Mouse (Mus musculus): ENCODE measurements at regions not wholly inside any gene's neighbourhood (a gene's known extent, or its start where the extent isn't known, plus 50 kb on each side); places are given as distances from the start of the nearest gene placed in this dataset.
"Not testable (repeated sequence)": the region's sequence is repeated elsewhere in the genome, so short reads cannot be mapped to it uniquely, and the experiment has no call there.

DNA sequence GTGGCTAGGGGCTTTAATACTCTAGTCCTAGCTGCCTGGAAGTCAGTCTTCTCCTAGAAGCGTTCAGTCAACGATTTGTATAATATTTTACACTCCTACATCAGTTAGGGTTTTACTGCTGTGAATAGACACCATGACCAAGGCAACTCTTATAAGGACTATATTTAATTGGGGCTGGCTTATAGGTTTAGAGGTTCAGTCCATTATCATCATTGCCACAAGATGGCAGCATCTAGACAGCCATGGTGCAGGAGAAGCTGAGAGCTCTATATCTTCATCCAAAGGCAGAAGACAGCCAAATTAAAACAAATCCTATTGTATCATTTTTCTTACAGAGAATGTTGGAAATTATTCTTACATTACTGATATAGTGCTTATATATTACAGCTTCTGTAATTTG is 167.0 kb upstream of the Ndn start:
- H3K36me3 ChIP-seq, result no peaks in the 10 kb centered on the region
- 41% methylated on average over 2 of the region's 2 CpGs for WGBS

GRCm38 (mm10) chr7:62208529-62208928 is 137.8 kb upstream of the Ndn start:
- Histone ChIP-seq H3K9ac (no peak overlapping the region), H3K27ac (no peak overlapping the region), H3K9me3 (replicated peaks) (no peaks in the 10 kb centered on the region), H3K27me3 (no peaks in the 10 kb centered on the region), H3K4me2 (peak overlapping the region; percentile 29; the same call in 1 of the 2 replicates), H3K36me3 (no peaks in the 10 kb centered on the region), H3K4me3 (no peak overlapping the region), H3K4me1 (replicated peaks) (no peaks in the 10 kb centered on the region)
- no peak for ATAC-seq (replicated peaks; ENCODE audit: insufficient number of reproducible peaks, insufficient read depth, low FRiP score, low read depth)

More for the DNA sequence above, 167.0 kb upstream of the Ndn start:
- no peak for ATAC-seq (replicated peaks; ENCODE audit: insufficient number of reproducible peaks, insufficient read depth, low FRiP score, low read depth)
- Histone ChIP-seq H3K4me3 (no peak overlapping the region), H3K9ac (no peak overlapping the region), H3K4me1 (replicated peaks) (no peaks in the 10 kb centered on the region), H3K9me3 (replicated peaks) (no peaks in the 10 kb centered on the region), H3K27ac (no peak overlapping the region), H3K4me2 (no peak overlapping the region), H3K27me3 (no peaks in the 10 kb centered on the region)

DNA sequence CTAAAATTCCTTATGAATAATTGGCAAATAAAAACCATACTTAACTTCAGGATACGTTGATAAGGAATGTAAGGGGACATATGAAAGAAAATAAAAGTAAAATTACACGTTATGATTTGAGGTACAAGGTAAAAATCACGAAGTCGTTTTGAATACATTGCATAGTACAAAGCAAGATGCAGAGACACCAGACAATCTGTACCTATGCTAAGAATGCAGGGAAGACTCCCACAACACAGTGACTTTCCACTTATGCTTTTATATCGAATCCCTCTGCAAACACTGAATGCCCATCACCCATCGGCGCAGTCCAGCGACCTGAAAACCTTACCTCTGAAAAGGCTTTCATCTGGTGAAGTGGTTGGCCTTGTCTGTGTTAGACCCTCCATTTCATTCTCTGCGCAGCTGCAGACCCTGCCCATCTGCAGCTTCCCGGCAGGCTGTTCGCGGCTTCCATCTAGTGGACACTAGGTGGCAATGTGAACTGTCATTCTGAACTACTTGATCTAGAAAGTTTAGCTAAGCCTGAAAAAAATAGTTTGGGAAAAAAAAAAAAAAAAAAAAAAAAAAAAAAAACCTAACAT is 137.2 kb upstream of the Ndn start:
- whole genome bisulfite sequencing, result 24% methylated on average over 12 of the region's 12 CpGs
- Histone ChIP-seq H3K27me3 (no peaks in the 10 kb centered on the region), H3K9ac (peak overlapping the region; percentile 44; the same call in 1 of the 2 replicates), H3K36me3 (no peaks in the 10 kb centered on the region), H3K27ac (no peak overlapping the region), H3K9me3 (replicated peaks) (no peaks in the 10 kb centered on the region), H3K4me1 (replicated peaks) (no peaks in the 10 kb centered on the region), H3K4me3 (peak overlapping the region; percentile 49), H3K4me2 (peak overlapping the region; percentile 53)
- ATAC-seq (replicated peaks; ENCODE audit: insufficient number of reproducible peaks, insufficient read depth, low FRiP score, low read depth), result peak; percentile 53; the same call in 1 of the 2 replicates

GRCm38 (mm10) chr7:62225184-62225583 is 121.2 kb upstream of the Ndn start:
- H3K36me3 ChIP-seq, result no peaks in the 10 kb centered on the region
- 26% methylated on average over 4 of the region's 4 CpGs for WGBS

GRCm38 (mm10) chr7:62227727-62228126 is 118.6 kb upstream of the Ndn start:
- 5% methylated on average over 1 of the region's 1 CpGs for WGBS
- Histone ChIP-seq H3K4me3 (no peak overlapping the region), H3K9me3 (replicated peaks) (no peaks in the 10 kb centered on the region), H3K27ac (no peak overlapping the region), H3K4me2 (no peak overlapping the region), H3K36me3 (no peaks in the 10 kb centered on the region), H3K9ac (no peak overlapping the region), H3K27me3 (0 out of 2 replicates have a peak, but pooled peaks cover 3% of the 10 kb centered on the region), H3K4me1 (replicated peaks) (no peaks in the 10 kb centered on the region)
- ATAC-seq (replicated peaks; ENCODE audit: insufficient number of reproducible peaks, insufficient read depth, low FRiP score, low read depth), result no peak

More at GRCm38 (mm10) chr7:62225184-62225583, 121.2 kb upstream of the Ndn start:
- Histone ChIP-seq H3K27ac (no peak overlapping the region), H3K9ac (no peak overlapping the region), H3K4me3 (no peak overlapping the region), H3K4me1 (replicated peaks) (no peaks in the 10 kb centered on the region), H3K27me3 (0 out of 2 replicates have a peak, but pooled peaks cover 3% of the 10 kb centered on the region), H3K4me2 (no peak overlapping the region), H3K9me3 (replicated peaks) (no peaks in the 10 kb centered on the region)
- ATAC-seq (replicated peaks; ENCODE audit: insufficient number of reproducible peaks, insufficient read depth, low FRiP score, low read depth), result no peak

GRCm38 (mm10) chr7:62230713-62231112 is 115.7 kb upstream of the Ndn start:
- Histone ChIP-seq H3K4me1 (replicated peaks) (no peaks in the 10 kb centered on the region), H3K9me3 (replicated peaks) (no peaks in the 10 kb centered on the region), H3K36me3 (no peaks in the 10 kb centered on the region), H3K9ac (no peak overlapping the region), H3K27me3 (no peaks in the 10 kb centered on the region), H3K4me2 (peak overlapping the region; percentile 55), H3K27ac (peak overlapping the region; percentile 23; the same call in 1 of the 2 replicates), H3K4me3 (peak overlapping the region; percentile 34)
- no peak for ATAC-seq (replicated peaks; ENCODE audit: insufficient number of reproducible peaks, insufficient read depth, low FRiP score, low read depth)
- 19% methylated on average over 2 of the region's 2 CpGs for WGBS

GRCm38 (mm10) chr7:62231120-62231574 is 115.2 kb upstream of the Ndn start:
- Histone ChIP-seq H3K27me3 (no peaks in the 10 kb centered on the region), H3K4me2 (peak overlapping the region; percentile 55), H3K4me3 (peak overlapping the region; percentile 34), H3K9me3 (replicated peaks) (no peaks in the 10 kb centered on the region), H3K27ac (peak overlapping the region; percentile 23; the same call in 1 of the 2 replicates), H3K36me3 (no peaks in the 10 kb centered on the region), H3K9ac (no peak overlapping the region), H3K4me1 (replicated peaks) (no peaks in the 10 kb centered on the region)
- WGBS, result 11% methylated on average over 13 of the region's 13 CpGs
- peak; percentile 67; the same call in 1 of the 2 replicates for ATAC-seq (replicated peaks; ENCODE audit: insufficient number of reproducible peaks, insufficient read depth, low FRiP score, low read depth)

DNA sequence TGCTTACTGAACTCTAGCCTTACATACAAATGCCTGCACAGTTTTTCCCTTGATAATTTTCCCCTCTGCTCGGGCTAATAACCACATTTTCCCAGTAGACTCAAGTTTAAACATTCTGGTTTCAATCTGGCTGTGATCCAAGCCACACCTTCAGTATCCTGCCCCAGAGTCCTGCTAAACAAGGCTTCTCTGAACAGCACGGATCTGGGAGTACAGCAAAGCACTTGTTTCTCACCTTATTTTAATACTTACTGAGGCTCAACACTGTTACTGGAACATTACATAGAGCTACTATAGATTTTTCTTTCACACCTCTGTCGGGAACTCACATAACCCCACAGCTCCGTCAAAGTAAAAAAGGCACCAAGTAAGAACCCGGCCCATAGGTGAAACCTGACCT is 114.3 kb upstream of the Ndn start:
- 42% methylated on average over 5 of the region's 5 CpGs for WGBS
- Histone ChIP-seq H3K9me3 (replicated peaks) (no peaks in the 10 kb centered on the region), H3K27me3 (no peaks in the 10 kb centered on the region), H3K4me3 (no peak overlapping the region), H3K36me3 (no peaks in the 10 kb centered on the region), H3K9ac (no peak overlapping the region), H3K4me1 (replicated peaks) (no peaks in the 10 kb centered on the region), H3K27ac (no peak overlapping the region), H3K4me2 (no peak overlapping the region)
- 0 out of 2 replicates have a peak, but pooled peaks have one; percentile 14 for ATAC-seq (replicated peaks; ENCODE audit: insufficient number of reproducible peaks, insufficient read depth, low FRiP score, low read depth)

DNA sequence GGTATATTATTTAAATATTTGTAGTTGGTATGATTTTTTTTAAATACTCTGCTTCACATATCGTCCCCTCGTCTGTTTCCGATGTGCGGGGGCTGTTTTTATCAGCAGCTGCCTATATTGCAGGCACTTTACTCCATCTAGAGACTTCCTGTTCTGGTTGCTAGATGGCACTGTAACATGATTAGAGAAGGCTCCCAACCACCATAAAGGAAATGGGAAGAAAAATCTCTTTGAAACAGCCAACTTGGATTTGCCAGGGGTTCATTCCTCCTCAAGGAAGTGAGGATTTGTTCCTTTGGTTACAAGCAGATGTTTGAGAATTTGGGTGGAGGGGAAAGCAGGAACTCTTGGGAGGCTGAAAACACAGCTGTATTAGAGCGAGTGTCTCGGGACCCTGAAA is 112.3 kb upstream of the Ndn start:
- Histone ChIP-seq H3K27me3 (no peaks in the 10 kb centered on the region), H3K4me3 (no peak overlapping the region), H3K9ac (no peak overlapping the region), H3K9me3 (replicated peaks) (no peaks in the 10 kb centered on the region), H3K4me1 (replicated peaks) (no peaks in the 10 kb centered on the region), H3K36me3 (no peaks in the 10 kb centered on the region), H3K27ac (no peak overlapping the region), H3K4me2 (no peak overlapping the region)
- ATAC-seq (replicated peaks; ENCODE audit: insufficient number of reproducible peaks, insufficient read depth, low FRiP score, low read depth), result no peak
- WGBS, result 44% methylated on average over 6 of the region's 6 CpGs

GRCm38 (mm10) chr7:62235766-62236165 is 110.6 kb upstream of the Ndn start:
- Histone ChIP-seq H3K4me1 (replicated peaks) (no peaks in the 10 kb centered on the region), H3K27ac (no peak overlapping the region), H3K36me3 (no peaks in the 10 kb centered on the region), H3K9me3 (replicated peaks) (no peaks in the 10 kb centered on the region), H3K4me3 (no peak overlapping the region), H3K9ac (no peak overlapping the region), H3K27me3 (no peaks in the 10 kb centered on the region), H3K4me2 (no peak overlapping the region)
- WGBS, result 88% methylated on average over 1 of the region's 1 CpGs
- ATAC-seq (replicated peaks; ENCODE audit: insufficient number of reproducible peaks, insufficient read depth, low FRiP score, low read depth), result no peak

- Histone ChIP-seq H3K4me1 (replicated peaks) (no peaks in the 10 kb centered on the region), H3K27ac (no peak overlapping the region), H3K4me2 (no peak overlapping the region), H3K36me3 (no peaks in the 10 kb centered on the region), H3K9me3 (replicated peaks) (no peaks in the 10 kb centered on the region), H3K4me3 (no peak overlapping the region), H3K27me3 (no peaks in the 10 kb centered on the region), H3K9ac (no peak overlapping the region)
- no peak for ATAC-seq (replicated peaks; ENCODE audit: insufficient number of reproducible peaks, insufficient read depth, low FRiP score, low read depth)
- 31% methylated on average over 8 of the region's 8 CpGs for WGBS
These were observed 84.7 kb upstream of the Ndn start for GRCm38 (mm10) chr7:62261688-62262114.

DNA sequence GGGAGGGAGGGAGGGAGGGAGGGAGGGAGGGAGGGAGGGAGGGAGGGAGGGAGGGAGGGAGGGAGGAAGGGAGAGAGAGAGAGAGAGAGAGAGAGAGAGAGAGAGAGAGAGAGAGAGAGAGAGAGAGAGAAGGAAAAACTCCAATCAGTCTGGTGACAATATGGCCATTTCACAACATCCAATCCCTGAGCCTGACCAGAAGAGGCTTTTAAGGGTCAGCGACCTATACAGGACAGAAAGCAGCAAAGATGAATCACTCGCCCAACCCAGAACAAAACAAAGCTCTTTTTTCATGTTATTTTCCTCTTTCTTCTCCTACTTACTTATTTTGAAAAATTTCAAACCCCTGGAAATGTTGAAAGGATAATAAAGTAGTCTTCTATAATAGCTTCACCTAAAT is 84.2 kb upstream of the Ndn start:
- not testable (repeated sequence) for ATAC-seq (replicated peaks; ENCODE audit: insufficient number of reproducible peaks, insufficient read depth, low FRiP score, low read depth)

More for the DNA sequence above, 84.2 kb upstream of the Ndn start:
- not testable (repeated sequence) for H3K9me3 ChIP-seq (replicated peaks); H3K36me3 ChIP-seq; H3K4me3 ChIP-seq; H3K27ac ChIP-seq; H3K4me1 ChIP-seq (replicated peaks); H3K4me2 ChIP-seq; H3K27me3 ChIP-seq; H3K9ac ChIP-seq
- 42% methylated on average over 2 of the region's 2 CpGs for WGBS
